8 mouse cellular contexts compared by ENCODE assay signal in genomic region chr6:30357561-30358177, GRCm38 (mm10). TPM values are rescaled to one million over a fixed set of nuclear protein-coding genes. Genes with fewer than 3 reads are reported as not detected.
DNase-seq lines count a peak whose midpoint lies in the region; ATAC-seq lines count a peak whose summit lies in the region.

No protein-coding gene starts in this region.

- peak; percentile 63 for DNase-seq in kidney, adult 11 months
- peak; percentile 90 to 92 for DNase-seq in cerebellum, postnatal 10 days
- peak; percentile 70 to 87 for DNase-seq in frontal cortex, postnatal 36 days (ENCODE audit: low spot score in 2 of 2)
- peak; percentile 86 for DNase-seq in limb, embryonic 10.5 days (ENCODE audit: low spot score)
- peak; percentile 82 to 90 for DNase-seq in spleen, postnatal 10 days (ENCODE audit: low spot score in 2 of 2)

- no peak overlapping the region for H3K27ac ChIP-seq in kidney, embryonic 14.5 days (ENCODE audit: low read depth, low read length)
- H3K27ac ChIP-seq in limb, embryonic 10.5 days, result no peak overlapping the region
- no peak overlapping the region for H3K27ac ChIP-seq in midbrain, embryonic 15.5 days

- WGBS in kidney, embryonic 14.5 days, result 11% methylated on average over 9 of the region's 9 CpGs
- WGBS in limb, embryonic 10.5 days, result 22% methylated on average over 9 of the region's 9 CpGs
- 21% methylated on average over 9 of the region's 9 CpGs for WGBS in midbrain, embryonic 15.5 days

- no peaks in the 10 kb centered on the region for H3K27me3 ChIP-seq in kidney, embryonic 14.5 days (ENCODE audit: control insufficient read depth, insufficient read depth, low read length)
- no peaks in the 10 kb centered on the region for H3K27me3 ChIP-seq in limb, embryonic 10.5 days (ENCODE audit: low read depth, poor library complexity, severe bottlenecking)
- no peaks in the 10 kb centered on the region for H3K27me3 ChIP-seq in midbrain, embryonic 15.5 days (replicated peaks)

- H3K4me3 ChIP-seq in kidney, embryonic 14.5 days (ENCODE audit: low read length), result no peak overlapping the region
- no peak overlapping the region for H3K4me3 ChIP-seq in limb, embryonic 10.5 days
- H3K4me3 ChIP-seq in midbrain, embryonic 15.5 days, result no peak overlapping the region

- ATAC-seq in kidney, embryonic 14.5 days (ENCODE audit: low FRiP score, low TSS enrichment), result no peak
- peak; percentile 71 for ATAC-seq in inflammation-experienced regulatory T-cells, adult 6 months
- peak; percentile 75; the same call in 1 of the 2 replicates for ATAC-seq in midbrain, embryonic 15.5 days (replicated peaks)

- no peaks in the 10 kb centered on the region for H3K36me3 ChIP-seq in kidney, embryonic 14.5 days (ENCODE audit: control insufficient read depth, insufficient read depth, low read length)
- peaks cover 11% of the 10 kb centered on the region for H3K36me3 ChIP-seq in limb, embryonic 10.5 days
- H3K36me3 ChIP-seq in midbrain, embryonic 15.5 days (replicated peaks), result no peaks in the 10 kb centered on the region

- H3K4me2 ChIP-seq in kidney, embryonic 14.5 days (replicated peaks; ENCODE audit: low read depth, low read length), result no peak overlapping the region
- no peak overlapping the region for H3K4me2 ChIP-seq in midbrain, embryonic 15.5 days

- no peak overlapping the region for H3K9ac ChIP-seq in kidney, embryonic 14.5 days (ENCODE audit: low read depth, low read length)
- H3K9ac ChIP-seq in midbrain, embryonic 15.5 days, result no peak overlapping the region

- H3K4me1 ChIP-seq in kidney, embryonic 14.5 days (ENCODE audit: control insufficient read depth, insufficient read depth, low read length), result peaks cover 25% of the 10 kb centered on the region; the same call in 1 of the 2 replicates
- peaks cover 9% of the 10 kb centered on the region; the same call in 1 of the 2 replicates for H3K4me1 ChIP-seq in limb, embryonic 10.5 days
- no peaks in the 10 kb centered on the region for H3K4me1 ChIP-seq in midbrain, embryonic 15.5 days

- no peaks in the 10 kb centered on the region for H3K9me3 ChIP-seq in kidney, embryonic 14.5 days (ENCODE audit: control insufficient read depth, low read length)
- no peaks in the 10 kb centered on the region for H3K9me3 ChIP-seq in limb, embryonic 10.5 days (replicated peaks)
- no peaks in the 10 kb centered on the region for H3K9me3 ChIP-seq in midbrain, embryonic 15.5 days

RNA-seq across cellular contexts. Expression of gene Zc3hc1, which starts 33.2 kb away (rescaled TPM):
- polyA plus RNA-seq in kidney, embryonic 14.5 days (2014; fragmentation: Nextera tagmentation; extraction: Ambion mirVana), result 69.4 and 78.3 TPM in 2 replicates
- 10 to 100 TPM; 34.5 to 58.1 (median 44.4) TPM for polyA plus RNA-seq in inflammation-experienced regulatory T-cells, adult 6 months (2017; shearing (Covaris generic))
- 91.3 and 95.9 TPM in 2 replicates for polyA plus RNA-seq in limb, embryonic 10.5 days (2016; fragmentation: Nextera tagmentation; extraction: Ambion mirVana)
- polyA plus RNA-seq in midbrain, embryonic 15.5 days (2015; fragmentation: Nextera tagmentation; extraction: Ambion mirVana), result 68.6 and 70.8 TPM in 2 replicates

RNA-seq across cellular contexts. Expression of gene Klhdc10, which starts 44.0 kb away (rescaled TPM):
- 25.7 and 42.8 TPM in 2 replicates for polyA plus RNA-seq in kidney, embryonic 14.5 days (2014; fragmentation: Nextera tagmentation; extraction: Ambion mirVana)
- 1 to 10 TPM in 2 of 3 experiments, under 1 TPM in 1; 0.94 to 3.8 (median 2.2) TPM for polyA plus RNA-seq in inflammation-experienced regulatory T-cells, adult 6 months (2017; shearing (Covaris generic))
- 46.2 and 49.2 TPM in 2 replicates for polyA plus RNA-seq in limb, embryonic 10.5 days (2016; fragmentation: Nextera tagmentation; extraction: Ambion mirVana)
- polyA plus RNA-seq in midbrain, embryonic 15.5 days (2015; fragmentation: Nextera tagmentation; extraction: Ambion mirVana), result 42.3 and 44.7 TPM in 2 replicates

RNA-seq across cellular contexts. Expression of gene Ube2h, which starts 53.3 kb away (rescaled TPM):
- 45.7 and 68.1 TPM in 2 replicates for polyA plus RNA-seq in kidney, embryonic 14.5 days (2014; fragmentation: Nextera tagmentation; extraction: Ambion mirVana)
- 100 to 1,000 TPM; 108 to 123 (median 115) TPM for polyA plus RNA-seq in inflammation-experienced regulatory T-cells, adult 6 months (2017; shearing (Covaris generic))
- polyA plus RNA-seq in limb, embryonic 10.5 days (2016; fragmentation: Nextera tagmentation; extraction: Ambion mirVana), result 31.9 and 41.2 TPM in 2 replicates
- polyA plus RNA-seq in midbrain, embryonic 15.5 days (2015; fragmentation: Nextera tagmentation; extraction: Ambion mirVana), result 60.3 and 65.2 TPM in 2 replicates
